Mouse (Mus musculus) forebrain, embryonic 11.5 days (tissue): ENCODE measurements around the gene Acbd6. TPM values are rescaled to one million over a fixed set of nuclear protein-coding genes. Genes with fewer than 3 reads are reported as not detected.

Experiments used
- ATAC-seq: fragments of 200-750 bp; cut with Nextera tagmentation; replicated peaks from 2 replicates; pipeline ENCODE4 v1.8.0; 2017; ENCODE audit warnings: moderate TSS enrichment; ENCODE audit not compliant: low FRiP score
- DNase-seq: peaks from one replicate; pipeline ENCODE4 v3.0.0-alpha.2; 2017; ENCODE audit warnings: low spot score
- H3K27ac ChIP-seq: fragments of 300-500 bp; sonication (generic); 2 replicates; pipeline ENCODE4 v1.5.1; 2014; ENCODE audit warnings: low read depth, low read length
- H3K27me3 ChIP-seq: fragments of 300-500 bp; sonication (generic); 2 replicates; pipeline ENCODE4 v1.6.1; 2014; ENCODE audit warnings: mild to moderate bottlenecking, low read length, mixed read lengths; ENCODE audit not compliant: control insufficient read depth, insufficient read depth
- H3K36me3 ChIP-seq: fragments of 300-500 bp; sonication (generic); 2 replicates; pipeline ENCODE4 v1.6.1; 2014; ENCODE audit warnings: mild to moderate bottlenecking, low read length, moderate library complexity, mixed read lengths; ENCODE audit not compliant: control insufficient read depth, insufficient read depth
- H3K4me1 ChIP-seq: fragments of 300-500 bp; sonication (generic); replicated peaks from 2 replicates; pipeline ENCODE4 v1.6.1; 2014; ENCODE audit warnings: low read length, mixed read lengths; ENCODE audit not compliant: control insufficient read depth, insufficient read depth
- H3K4me2 ChIP-seq: fragments of 300-500 bp; sonication (generic); 2 replicates; pipeline ENCODE4 v1.6.1; 2014; ENCODE audit warnings: low read depth, mild to moderate bottlenecking, low read length, moderate library complexity, mixed read lengths; ENCODE audit not compliant: severe bottlenecking
- H3K4me3 ChIP-seq: fragments of 300-500 bp; sonication (generic); 2 replicates; pipeline ENCODE4 v1.5.1; 2014; ENCODE audit warnings: low read depth, low read length
- H3K9ac ChIP-seq: fragments of 300-500 bp; sonication (generic); 2 replicates; pipeline ENCODE4 v1.6.1; 2014; ENCODE audit warnings: low read length
- H3K9me3 ChIP-seq: fragments of 300-500 bp; sonication (generic); 2 replicates; pipeline ENCODE4 v1.6.1; 2016; ENCODE audit warnings: low read length, mixed read lengths; ENCODE audit not compliant: control insufficient read depth
- WGBS: fragments of 180-500 bp; shearing (Covaris S2); extraction: QIAGEN DNeasy Blood & Tissue Kit; methylation state at CpG from one replicate; pipeline ENCODE4 v1.1.7; 2014; 5-methylcytosine and 5-hydroxymethylcytosine counted together
- polyA plus RNA-seq: library from polyadenylated mRNA; unstranded; fragments of >200 nt; fragmentation: Nextera tagmentation; extraction: Ambion mirVana; gene quantifications from 2 replicates; pipeline ENCODE4 v1.2.1, GENCODE M21; 2014

Acbd6 gene
- polyA plus RNA-seq, 1 experiment from 2014 or later = 87.8 TPM

- Histone ChIP-seq H3K27me3 (no peaks in the 10 kb centered on the region), H3K4me2 (no peak overlapping the region), H3K36me3 (no peaks in the 10 kb centered on the region), H3K9me3 (no peaks in the 10 kb centered on the region), H3K4me1 (no peaks in the 10 kb centered on the region), H3K4me3 (no peak overlapping the region), H3K27ac (no peak overlapping the region), H3K9ac (no peak overlapping the region)
- DNase-seq (no peak), ATAC-seq (no peak)
- WGBS = 92% methylated on average over 4 of the region's 4 CpGs
Measured at GRCm38 (mm10) chr1:155689141-155689540, 131.2 kb downstream of the Acbd6 start.

- WGBS = 95% methylated on average over 5 of the region's 5 CpGs
- Histone ChIP-seq H3K27ac (no peak overlapping the region), H3K9me3 (no peaks in the 10 kb centered on the region), H3K4me2 (no peak overlapping the region), H3K27me3 (no peaks in the 10 kb centered on the region), H3K4me1 (no peaks in the 10 kb centered on the region), H3K4me3 (no peak overlapping the region), H3K9ac (no peak overlapping the region), H3K36me3 (no peaks in the 10 kb centered on the region)
- ATAC-seq (no peak), DNase-seq (no peak)
Measured at GRCm38 (mm10) chr1:155689558-155689957, 131.6 kb downstream of the Acbd6 start.

- Histone ChIP-seq H3K9me3 (no peaks in the 10 kb centered on the region), H3K4me3 (no peak overlapping the region), H3K4me1 (no peaks in the 10 kb centered on the region), H3K27ac (no peak overlapping the region), H3K9ac (no peak overlapping the region), H3K4me2 (no peak overlapping the region), H3K27me3 (no peaks in the 10 kb centered on the region), H3K36me3 (no peaks in the 10 kb centered on the region)
- ATAC-seq = no peak
- DNase-seq = no peak
- WGBS = 89% methylated on average over 6 of the region's 6 CpGs
Measured at GRCm38 (mm10) chr1:155692230-155692629, 134.3 kb downstream of the Acbd6 start.

- 83% methylated on average over 11 of the region's 11 CpGs for WGBS
- Histone ChIP-seq H3K27me3 (no peaks in the 10 kb centered on the region), H3K9me3 (no peaks in the 10 kb centered on the region), H3K4me1 (no peaks in the 10 kb centered on the region), H3K27ac (no peak overlapping the region), H3K4me2 (no peak overlapping the region), H3K4me3 (no peak overlapping the region), H3K9ac (no peak overlapping the region), H3K36me3 (no peaks in the 10 kb centered on the region)
- DNase-seq (no peak), ATAC-seq (no peak)
Measured at GRCm38 (mm10) chr1:155693026-155693425, 135.1 kb downstream of the Acbd6 start.

GRCm38 (mm10) chr1:155693443-155693842, 135.5 kb downstream of the Acbd6 start:
- Histone ChIP-seq H3K4me2 (no peak overlapping the region), H3K27me3 (no peaks in the 10 kb centered on the region), H3K4me1 (peaks cover 1% of the 10 kb centered on the region), H3K4me3 (no peak overlapping the region), H3K36me3 (no peaks in the 10 kb centered on the region), H3K27ac (no peak overlapping the region), H3K9ac (no peak overlapping the region), H3K9me3 (no peaks in the 10 kb centered on the region)
- DNase-seq (no peak), ATAC-seq (no peak)
- WGBS = 79% methylated on average over 5 of the region's 5 CpGs

GRCm38 (mm10) chr1:155698373-155699159, 140.6 kb downstream of the Acbd6 start:
- Histone ChIP-seq H3K4me3 (no peak overlapping the region), H3K27me3 (no peaks in the 10 kb centered on the region), H3K4me1 (peaks cover 5% of the 10 kb centered on the region), H3K9me3 (no peaks in the 10 kb centered on the region), H3K9ac (no peak overlapping the region), H3K27ac (no peak overlapping the region), H3K4me2 (no peak overlapping the region), H3K36me3 (no peaks in the 10 kb centered on the region)
- 57% methylated on average over 17 of the region's 17 CpGs for WGBS
- no peak for ATAC-seq
- no peak for DNase-seq

- Histone ChIP-seq H3K36me3 (no peaks in the 10 kb centered on the region), H3K9me3 (no peaks in the 10 kb centered on the region), H3K27ac (no peak overlapping the region), H3K4me1 (peaks cover 5% of the 10 kb centered on the region), H3K4me2 (no peak overlapping the region), H3K4me3 (no peak overlapping the region), H3K27me3 (no peaks in the 10 kb centered on the region), H3K9ac (no peak overlapping the region)
- ATAC-seq (no peak), DNase-seq (no peak)
Measured at GRCm38 (mm10) chr1:155700886-155701285, 143.0 kb downstream of the Acbd6 start.

- H3K4me3 ChIP-seq = no peak overlapping the region
- H3K27ac ChIP-seq = no peak overlapping the region
- DNase-seq (no peak), ATAC-seq (no peak)
- no peaks in the 10 kb centered on the region for H3K27me3 ChIP-seq
- WGBS = 84% methylated on average over 5 of the region's 5 CpGs
- H3K4me2 ChIP-seq = no peak overlapping the region
- no peak overlapping the region for H3K9ac ChIP-seq
- H3K36me3 ChIP-seq = no peaks in the 10 kb centered on the region
- peaks cover 5% of the 10 kb centered on the region for H3K4me1 ChIP-seq
- no peaks in the 10 kb centered on the region for H3K9me3 ChIP-seq
Measured at GRCm38 (mm10) chr1:155703191-155703680, 145.3 kb downstream of the Acbd6 start.

- WGBS = 61% methylated on average over 5 of the region's 5 CpGs
- Histone ChIP-seq H3K4me1 (no peaks in the 10 kb centered on the region), H3K36me3 (no peaks in the 10 kb centered on the region), H3K27me3 (no peaks in the 10 kb centered on the region), H3K4me2 (no peak overlapping the region), H3K9me3 (no peaks in the 10 kb centered on the region), H3K9ac (no peak overlapping the region), H3K27ac (no peak overlapping the region), H3K4me3 (no peak overlapping the region)
- DNase-seq (no peak), ATAC-seq (peak; percentile 70; the same call in 1 of the 2 replicates)
Measured at GRCm38 (mm10) chr1:155704182-155704581, 146.3 kb downstream of the Acbd6 start.
